Mouse (Mus musculus): ENCODE results near the gene Fgfr2. TPM values are rescaled to one million over a fixed set of nuclear protein-coding genes. Genes with fewer than 3 reads are reported as not detected.

Gene Fgfr2
- polyA plus RNA-seq, 1 experiment = 1.7 TPM

DNA sequence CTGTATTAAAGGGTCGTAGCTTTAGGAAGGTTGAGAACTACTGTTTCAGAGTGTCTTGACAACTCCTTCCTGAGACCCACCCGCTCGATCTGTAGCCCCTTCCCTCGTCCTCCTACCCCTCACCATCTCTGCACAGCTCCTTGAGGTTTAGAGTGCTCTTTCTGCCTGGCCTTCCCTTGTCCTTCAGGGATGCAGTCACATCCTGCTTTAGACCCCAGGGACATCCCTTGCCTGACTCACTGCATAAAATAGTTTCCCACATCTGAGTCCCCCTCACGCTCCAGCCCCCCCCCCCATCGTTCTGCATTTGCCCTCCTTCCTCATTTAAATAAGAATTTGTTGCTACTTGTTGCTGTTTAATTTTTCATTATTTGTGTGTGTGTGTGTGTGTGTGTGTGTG, 2156.3 kb downstream of the Fgfr2 start:
- H3K4me3 ChIP-seq (ENCODE audit: insufficient read depth, poor library complexity, severe bottlenecking) = no peak overlapping the region
- H3K36me3 ChIP-seq (ENCODE audit: control insufficient read depth, insufficient read depth) = peaks cover 24% of the 10 kb centered on the region
- no peak for TF ChIP-seq CTCF (IDR thresholded peaks at IDR 0.05; ENCODE audit: control insufficient read depth, insufficient read depth, insufficient read length)
- TF ChIP-seq USF1 (IDR thresholded peaks at IDR 0.05; ENCODE audit: low read depth) = no peak
- TF ChIP-seq FOSL1 (IDR thresholded peaks at IDR 0.05; ENCODE audit: insufficient read depth, low read length, poor library complexity, severe bottlenecking) = no peak
- TF ChIP-seq MYOD1 (IDR thresholded peaks at IDR 0.05; ENCODE audit: control insufficient read depth, insufficient read length, low read depth) = no peak
- TF ChIP-seq CEBPB (IDR thresholded peaks at IDR 0.05; ENCODE audit: low read depth) = no peak
- TF ChIP-seq MAX (IDR thresholded peaks at IDR 0.05) = no peak
- TF ChIP-seq MYOG (IDR thresholded peaks at IDR 0.05; ENCODE audit: control insufficient read depth, extremely low read depth, insufficient read length) = no peak
- H3K79me3 ChIP-seq (ENCODE audit: low read depth) = peaks cover 2% of the 10 kb centered on the region
- no peaks in the 10 kb centered on the region for H3K79me2 ChIP-seq (ENCODE audit: control insufficient read depth, insufficient read depth)
- H3ac ChIP-seq (ENCODE audit: control insufficient read depth, insufficient read length, low read depth) = peak overlapping the region; percentile 24
- H3K27me3 ChIP-seq (ENCODE audit: control insufficient read depth, insufficient read depth, insufficient read length) = no peaks in the 10 kb centered on the region

DNA sequence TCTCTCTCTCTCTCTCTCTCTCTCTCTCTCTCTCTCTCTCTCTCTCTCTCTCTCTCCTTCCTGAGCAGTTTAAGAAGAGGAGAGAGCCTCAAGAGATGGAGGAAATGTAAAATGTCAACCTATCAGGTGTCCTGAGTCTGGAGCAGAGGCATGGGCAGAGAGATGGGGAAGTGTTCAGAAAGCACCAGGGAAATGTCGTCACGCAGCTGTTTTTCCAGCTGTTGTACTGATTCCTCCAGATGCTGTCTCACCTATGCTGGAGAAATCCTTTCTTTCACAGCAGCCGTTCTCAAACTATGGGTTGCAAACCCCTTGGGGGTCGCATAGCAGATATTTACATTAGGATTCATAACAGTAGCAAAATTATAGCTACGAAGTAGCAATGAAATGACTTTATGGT, 2156.7 kb downstream of the Fgfr2 start:
- no peak overlapping the region for H3K4me3 ChIP-seq (ENCODE audit: insufficient read depth, poor library complexity, severe bottlenecking)
- TF ChIP-seq MYOD1 (IDR thresholded peaks at IDR 0.05; ENCODE audit: control insufficient read depth, insufficient read length, low read depth) = peak; percentile 86
- TF ChIP-seq CEBPB (IDR thresholded peaks at IDR 0.05; ENCODE audit: low read depth) = no peak

DNA sequence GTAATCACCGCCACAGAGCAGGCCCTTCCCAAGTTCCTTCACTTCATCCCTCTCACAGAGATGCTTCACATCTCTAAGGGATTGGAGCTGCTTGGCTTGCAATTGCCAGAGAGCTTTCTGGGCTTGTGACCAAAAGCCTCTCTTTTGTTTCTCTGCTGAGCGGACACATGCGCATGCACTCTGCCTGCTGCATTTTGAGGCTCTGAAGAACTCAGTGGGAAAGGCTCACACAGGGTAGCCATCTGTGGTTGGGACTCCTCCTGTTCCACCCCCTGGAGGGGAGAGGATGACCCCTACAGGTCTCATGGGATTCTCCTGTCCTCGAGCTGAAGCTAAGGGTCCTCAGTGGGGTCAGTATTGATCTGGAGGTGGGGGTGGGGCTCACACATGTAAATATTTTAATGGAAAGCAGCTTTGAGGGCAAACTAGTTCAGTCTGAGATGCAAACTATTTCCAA, 2157.2 kb downstream of the Fgfr2 start:
- Histone ChIP-seq H3K36me3 (ENCODE audit: control insufficient read depth, insufficient read depth) (peaks cover 25% of the 10 kb centered on the region), H3K27me3 (ENCODE audit: control insufficient read depth, insufficient read depth, insufficient read length) (no peaks in the 10 kb centered on the region), H3K79me2 (ENCODE audit: control insufficient read depth, insufficient read depth) (peaks cover 1% of the 10 kb centered on the region), H3K79me3 (ENCODE audit: low read depth) (peaks cover 2% of the 10 kb centered on the region), H3K4me3 (ENCODE audit: insufficient read depth, poor library complexity, severe bottlenecking) (no peak overlapping the region), H3ac (ENCODE audit: control insufficient read depth, insufficient read length, low read depth) (no peak overlapping the region)
- TF ChIP-seq MYOD1 (IDR thresholded peaks at IDR 0.05; ENCODE audit: control insufficient read depth, insufficient read length, low read depth) (no peak), USF1 (IDR thresholded peaks at IDR 0.05; ENCODE audit: low read depth) (no peak)

More for the DNA sequence above, 2156.7 kb downstream of the Fgfr2 start:
- no peaks in the 10 kb centered on the region for H3K79me2 ChIP-seq (ENCODE audit: control insufficient read depth, insufficient read depth)
- no peak overlapping the region for H3ac ChIP-seq (ENCODE audit: control insufficient read depth, insufficient read length, low read depth)
- H3K36me3 ChIP-seq (ENCODE audit: control insufficient read depth, insufficient read depth) = peaks cover 22% of the 10 kb centered on the region
- no peaks in the 10 kb centered on the region for H3K27me3 ChIP-seq (ENCODE audit: control insufficient read depth, insufficient read depth, insufficient read length)
- peaks cover 2% of the 10 kb centered on the region for H3K79me3 ChIP-seq (ENCODE audit: low read depth)

DNA sequence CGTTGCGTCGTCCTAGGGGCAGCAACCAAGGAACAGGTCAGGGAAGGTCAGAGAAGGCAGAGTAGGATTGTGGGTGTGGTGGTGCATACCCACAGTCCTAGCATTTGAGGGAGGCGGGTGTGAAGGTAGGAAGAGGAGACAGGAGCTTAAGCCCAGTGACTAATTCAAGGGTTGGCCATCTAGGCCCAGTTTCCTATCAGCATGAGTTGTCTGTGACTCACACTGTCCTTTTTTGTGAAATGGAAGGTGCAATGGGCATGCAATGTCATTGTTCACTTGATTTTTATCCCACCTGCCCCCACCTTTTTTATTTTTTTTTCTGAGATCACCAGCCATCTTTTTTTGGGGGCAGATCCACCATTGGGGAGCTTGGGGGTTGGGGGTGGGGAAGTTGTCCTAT, 2157.8 kb downstream of the Fgfr2 start:
- no peaks in the 10 kb centered on the region for H3K27me3 ChIP-seq (ENCODE audit: control insufficient read depth, insufficient read depth, insufficient read length)
- H3K4me3 ChIP-seq (ENCODE audit: insufficient read depth, poor library complexity, severe bottlenecking) = no peak overlapping the region
- H3K79me2 ChIP-seq (ENCODE audit: control insufficient read depth, insufficient read depth) = peaks cover 7% of the 10 kb centered on the region
- peaks cover 25% of the 10 kb centered on the region for H3K36me3 ChIP-seq (ENCODE audit: control insufficient read depth, insufficient read depth)
- H3K79me3 ChIP-seq (ENCODE audit: low read depth) = peaks cover 4% of the 10 kb centered on the region
- no peak overlapping the region for H3ac ChIP-seq (ENCODE audit: control insufficient read depth, insufficient read length, low read depth)
- TF ChIP-seq CEBPB (IDR thresholded peaks at IDR 0.05; ENCODE audit: low read depth) (peak; percentile 46), MAX (IDR thresholded peaks at IDR 0.05) (no peak), FOSL1 (IDR thresholded peaks at IDR 0.05; ENCODE audit: insufficient read depth, low read length, poor library complexity, severe bottlenecking) (peak; percentile 56)

DNA sequence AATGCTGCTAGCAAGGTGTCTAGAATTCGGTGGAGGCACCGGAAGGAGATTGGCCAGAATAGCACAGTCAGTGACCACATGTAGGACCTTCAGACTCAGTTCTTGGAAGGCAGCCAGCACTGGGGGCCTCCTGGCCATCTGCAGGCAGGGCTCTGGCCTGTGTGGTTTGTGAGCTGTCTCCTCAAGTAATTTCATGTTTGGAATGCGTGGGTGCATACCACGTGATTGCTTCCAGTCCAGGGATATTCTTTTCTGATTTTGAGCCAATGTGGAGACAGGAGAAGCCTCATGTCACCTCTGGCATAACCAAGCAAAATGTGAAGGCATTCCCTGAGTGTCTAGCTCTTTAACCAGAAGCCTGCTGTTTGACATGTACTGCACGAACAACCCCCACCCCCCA, 2158.5 kb downstream of the Fgfr2 start:
- peaks cover 22% of the 10 kb centered on the region for H3K36me3 ChIP-seq (ENCODE audit: control insufficient read depth, insufficient read depth)
- H3K4me3 ChIP-seq (ENCODE audit: insufficient read depth, poor library complexity, severe bottlenecking) = no peak overlapping the region
- H3ac ChIP-seq (ENCODE audit: control insufficient read depth, insufficient read length, low read depth) = no peak overlapping the region
- H3K79me2 ChIP-seq (ENCODE audit: control insufficient read depth, insufficient read depth) = peaks cover 12% of the 10 kb centered on the region
- peak; percentile 96 for TF ChIP-seq USF1 (IDR thresholded peaks at IDR 0.05; ENCODE audit: low read depth)
- peak; percentile 17 for TF ChIP-seq FOSL1 (IDR thresholded peaks at IDR 0.05; ENCODE audit: insufficient read depth, low read length, poor library complexity, severe bottlenecking)
- peak; percentile 39 for TF ChIP-seq MYOD1 (IDR thresholded peaks at IDR 0.05; ENCODE audit: control insufficient read depth, insufficient read length, low read depth)
- TF ChIP-seq CEBPB (IDR thresholded peaks at IDR 0.05; ENCODE audit: low read depth) = no peak
- peak; percentile 80 for TF ChIP-seq MAX (IDR thresholded peaks at IDR 0.05)
- TF ChIP-seq MYOG (IDR thresholded peaks at IDR 0.05; ENCODE audit: control insufficient read depth, extremely low read depth, insufficient read length) = no peak
- H3K79me3 ChIP-seq (ENCODE audit: low read depth) = peaks cover 7% of the 10 kb centered on the region
- H3K27me3 ChIP-seq (ENCODE audit: control insufficient read depth, insufficient read depth, insufficient read length) = no peaks in the 10 kb centered on the region

DNA sequence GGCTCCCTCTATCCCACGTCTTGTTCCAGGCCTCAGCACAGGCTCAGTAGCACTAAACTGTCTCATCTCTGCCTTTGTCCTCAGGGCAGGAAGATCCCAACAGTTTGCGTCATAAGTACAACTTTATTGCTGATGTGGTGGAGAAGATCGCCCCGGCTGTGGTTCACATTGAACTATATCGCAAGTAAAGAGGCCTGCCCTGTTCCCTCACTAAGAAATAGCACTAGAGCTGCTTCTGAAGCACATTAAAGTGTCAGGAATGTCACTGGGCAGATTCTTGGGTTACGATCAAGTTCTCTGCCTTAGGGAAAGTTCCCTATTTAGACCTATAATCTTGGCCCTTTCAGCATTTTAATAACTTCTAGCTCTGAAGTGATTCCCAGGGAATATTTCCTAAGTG, 2161.7 kb downstream of the Fgfr2 start:
- Histone ChIP-seq H3K79me2 (ENCODE audit: control insufficient read depth, insufficient read depth) (peaks cover 29% of the 10 kb centered on the region), H3K27me3 (ENCODE audit: control insufficient read depth, insufficient read depth, insufficient read length) (no peaks in the 10 kb centered on the region), H3ac (ENCODE audit: control insufficient read depth, insufficient read length, low read depth) (no peak overlapping the region), H3K4me3 (ENCODE audit: insufficient read depth, poor library complexity, severe bottlenecking) (no peak overlapping the region), H3K36me3 (ENCODE audit: control insufficient read depth, insufficient read depth) (peaks cover 9% of the 10 kb centered on the region), H3K79me3 (ENCODE audit: low read depth) (peaks cover 8% of the 10 kb centered on the region)
- no peak for TF ChIP-seq CEBPB (IDR thresholded peaks at IDR 0.05; ENCODE audit: low read depth)
- TF ChIP-seq USF1 (IDR thresholded peaks at IDR 0.05; ENCODE audit: low read depth) = no peak
- no peak for TF ChIP-seq CTCF (IDR thresholded peaks at IDR 0.05; ENCODE audit: control insufficient read depth, insufficient read depth, insufficient read length)
- TF ChIP-seq MYOG (IDR thresholded peaks at IDR 0.05; ENCODE audit: control insufficient read depth, extremely low read depth, insufficient read length) = no peak
